Mouse (Mus musculus): ENCODE data around the gene Asb12. TPM values are rescaled to one million over a fixed set of nuclear protein-coding genes. Genes with fewer than 3 reads are reported as not detected.

The Asb12 gene
- polyA plus RNA-seq, 1 experiment from 2014 or later = 0.12 TPM

DNA sequence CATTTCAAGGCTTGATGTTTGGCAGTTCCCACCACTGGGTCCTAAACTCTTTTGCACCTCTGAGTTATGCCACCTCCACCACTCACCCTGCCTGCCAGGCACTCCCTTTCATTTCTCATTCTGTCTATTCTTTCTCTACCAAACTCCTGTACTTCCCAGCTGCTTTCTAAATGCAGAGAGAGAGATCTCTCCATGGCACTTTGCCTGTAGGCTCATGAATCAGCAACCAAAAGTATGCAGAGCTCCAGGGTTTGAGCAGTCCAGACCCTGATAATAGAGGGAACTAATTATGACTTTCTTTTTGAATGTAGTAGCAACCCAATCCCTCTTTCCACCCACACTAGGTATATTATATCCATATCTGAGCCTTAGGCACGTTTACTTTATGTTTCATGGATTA is 115.5 kb downstream of the Asb12 start:
- Histone ChIP-seq H3K4me3 (replicated peaks) (no peak overlapping the region), H3K27ac (no peak overlapping the region), H3K27me3 (no peaks in the 10 kb centered on the region), H3K4me2 (replicated peaks) (peak overlapping the region; percentile 61), H3K9me3 (no peaks in the 10 kb centered on the region), H3K4me1 (replicated peaks) (peaks cover 24% of the 10 kb centered on the region), H3K36me3 (0 out of 2 replicates have a peak, but pooled peaks cover 3% of the 10 kb centered on the region), H3K9ac (replicated peaks) (no peak overlapping the region)
- WGBS = 57% methylated on average over 1 of the region's 1 CpGs
- no peak for ATAC-seq

DNA sequence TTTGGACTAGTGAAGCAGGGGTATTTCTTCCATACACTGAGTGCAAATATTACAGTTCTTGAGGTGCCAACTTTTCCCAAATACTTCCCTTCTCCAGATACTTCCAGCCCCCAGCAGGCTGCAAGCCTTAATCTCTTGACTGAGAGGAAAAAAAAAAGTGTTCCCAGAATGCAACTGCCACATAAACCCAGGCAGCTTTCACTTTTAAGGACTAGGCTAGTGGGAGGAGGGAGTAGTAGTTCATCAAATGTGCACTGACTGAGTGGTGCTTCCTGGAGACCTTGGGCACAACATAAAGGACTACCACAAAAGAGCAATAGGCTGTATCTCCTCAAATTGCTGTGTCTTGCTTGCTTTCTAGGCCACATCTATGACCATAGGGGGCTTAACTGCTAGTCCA is 116.5 kb downstream of the Asb12 start:
- Histone ChIP-seq H3K27me3 (no peaks in the 10 kb centered on the region), H3K4me1 (replicated peaks) (peaks cover 24% of the 10 kb centered on the region), H3K4me3 (replicated peaks) (no peak overlapping the region), H3K4me2 (replicated peaks) (peak overlapping the region; percentile 61; the same call in 1 of the 2 replicates), H3K9ac (replicated peaks) (no peak overlapping the region), H3K27ac (no peak overlapping the region), H3K36me3 (0 out of 2 replicates have a peak, but pooled peaks cover 3% of the 10 kb centered on the region), H3K9me3 (no peaks in the 10 kb centered on the region)
- no peak for ATAC-seq

DNA sequence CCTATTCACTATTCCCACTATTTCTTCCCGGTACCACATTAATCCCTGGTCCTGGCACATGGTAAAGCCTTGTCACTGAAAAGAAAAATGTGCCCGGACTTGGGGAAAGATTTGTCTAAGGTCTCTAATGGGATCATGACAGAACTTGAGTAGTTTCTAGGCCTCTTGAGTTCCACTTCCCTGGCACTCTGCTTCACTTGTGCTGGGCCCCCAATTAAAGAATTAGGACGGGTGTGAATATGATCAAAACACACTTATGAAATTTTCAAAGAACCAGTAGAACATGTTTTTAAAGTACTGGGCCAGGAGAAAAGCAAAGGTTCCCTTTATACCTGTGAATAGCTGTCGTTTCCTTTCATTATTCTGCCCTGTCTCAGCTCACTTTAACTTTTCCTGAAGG is 119.3 kb downstream of the Asb12 start:
- 82% methylated on average over 4 of the region's 4 CpGs for WGBS
- H3K4me1 ChIP-seq (replicated peaks) = peaks cover 24% of the 10 kb centered on the region
- no peak overlapping the region for H3K4me2 ChIP-seq (replicated peaks)
- H3K27me3 ChIP-seq = no peaks in the 10 kb centered on the region
- H3K36me3 ChIP-seq = 0 out of 2 replicates have a peak, but pooled peaks cover 3% of the 10 kb centered on the region
- no peaks in the 10 kb centered on the region for H3K9me3 ChIP-seq
- H3K27ac ChIP-seq = no peak overlapping the region
- ATAC-seq = no peak
- no peak overlapping the region for H3K9ac ChIP-seq (replicated peaks)
- H3K4me3 ChIP-seq (replicated peaks) = no peak overlapping the region

- 96% methylated on average over 1 of the region's 1 CpGs for WGBS
- Histone ChIP-seq H3K9me3 (no peaks in the 10 kb centered on the region), H3K27ac (no peak overlapping the region), H3K4me1 (replicated peaks) (peaks cover 14% of the 10 kb centered on the region), H3K4me3 (replicated peaks) (no peak overlapping the region), H3K4me2 (replicated peaks) (no peak overlapping the region), H3K36me3 (0 out of 2 replicates have a peak, but pooled peaks cover 3% of the 10 kb centered on the region), H3K27me3 (no peaks in the 10 kb centered on the region), H3K9ac (replicated peaks) (no peak overlapping the region)
- no peak for ATAC-seq
Observed at GRCm38 (mm10) chrX:95437236-95437635, 120.6 kb downstream of the Asb12 start.

Other genes starting within 250 kb of the Asb12 start
- 12.0 and 12.5 TPM in 2 replicates for gene Amer1, start 113.1 kb downstream of the Asb12 start, polyA plus RNA-seq (2015; fragmentation: Nextera tagmentation; extraction: Ambion mirVana)
- not detected in 2 replicates for gene Pfn5, start 117 bp upstream of the Asb12 start, polyA plus RNA-seq (2015; fragmentation: Nextera tagmentation; extraction: Ambion mirVana)
- gene Zc4h2, start 100.5 kb upstream of the Asb12 start, polyA plus RNA-seq (2015; fragmentation: Nextera tagmentation; extraction: Ambion mirVana) = 82.7 and 89.4 TPM in 2 replicates
- gene Zc3h12b, start 153.7 kb upstream of the Asb12 start, polyA plus RNA-seq (2015; fragmentation: Nextera tagmentation; extraction: Ambion mirVana) = 2.7 TPM in 2 replicates

Data from midbrain, embryonic 13.5 days (tissue).